Mouse (Mus musculus): ENCODE results near the gene Arhgap35.

- TF ChIP-seq CTCF (IDR thresholded peaks at IDR 0.05; ENCODE audit: low read depth) (no peak), EP300 (IDR thresholded peaks at IDR 0.05; ENCODE audit: low read depth) (no peak)
These were observed 153.6 kb downstream of the Arhgap35 start for GRCm38 (mm10) chr7:16461151-16461550.

Measured in heart, postnatal 0 days (tissue).